Mouse (Mus musculus) bone marrow macrophage, adult 2 months (primary cell): Measurements from ENCODE around the gene Dennd1b.

Experiments used
- CTCF ChIP-seq: IDR thresholded peaks from 2 replicates; pipeline ENCODE4 v1.5.1; 2012; ENCODE audit warnings: low read depth, mild to moderate bottlenecking, low read length, moderate library complexity
- POLR2A ChIP-seq: IDR thresholded peaks from 2 replicates; pipeline ENCODE4 v1.6.1; 2012; ENCODE audit warnings: mild to moderate bottlenecking, low read depth, low read length, borderline replicate concordance

- TF ChIP-seq CTCF (no peak), POLR2A (no peak)
Observed at GRCm38 (mm10) chr1:138954978-138955377, 8.3 kb upstream of the Dennd1b start.
